Mouse (Mus musculus): ENCODE data around the gene Cerk.
"Not testable (repeated sequence)": the region's sequence is repeated elsewhere in the genome, so short reads cannot be mapped to it uniquely, and the experiment has no call there.

The Cerk gene

DNA sequence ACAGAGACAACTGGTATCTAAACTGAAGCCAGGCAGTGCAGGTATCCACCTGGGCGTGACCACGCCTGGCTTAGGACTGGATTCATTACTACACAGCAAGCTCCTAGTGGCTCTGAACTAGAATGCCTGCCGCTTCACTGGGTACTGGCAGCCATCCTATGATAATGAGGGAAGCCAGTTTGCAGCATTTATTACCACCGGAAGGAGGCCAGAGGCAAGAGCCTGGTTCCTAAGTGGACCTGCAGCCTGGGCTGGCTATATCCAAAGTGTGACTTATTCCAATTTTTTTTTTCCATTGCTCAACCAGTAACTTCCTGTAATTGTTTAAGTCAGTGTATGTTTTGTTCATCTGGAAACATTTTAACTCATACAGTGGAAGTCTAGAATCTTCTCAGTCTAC is 20.4 kb upstream of the Cerk start:
- no peak for DNase-seq (ENCODE audit: low spot score in 2 of 2)

DNA sequence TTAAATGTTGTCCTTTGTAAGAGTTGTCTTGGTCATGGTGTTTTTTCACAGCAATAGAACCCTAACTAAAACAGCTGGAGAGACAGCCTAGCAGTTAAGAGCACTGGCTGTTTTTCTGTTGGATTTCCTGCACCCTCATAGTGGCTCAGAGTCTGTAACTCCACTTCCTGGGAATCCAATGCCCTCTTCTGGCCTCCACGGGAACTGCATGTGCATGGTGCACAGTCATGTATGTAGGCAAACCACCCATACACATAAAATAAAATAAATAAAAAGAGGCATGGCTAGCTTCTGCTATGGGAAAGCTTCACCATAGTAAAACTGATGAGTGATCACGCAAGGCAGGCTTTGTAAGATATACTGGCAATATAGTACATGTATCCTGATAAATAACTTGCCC is 19.4 kb upstream of the Cerk start:
- DNase-seq (ENCODE audit: low spot score in 2 of 2) = no peak

DNA sequence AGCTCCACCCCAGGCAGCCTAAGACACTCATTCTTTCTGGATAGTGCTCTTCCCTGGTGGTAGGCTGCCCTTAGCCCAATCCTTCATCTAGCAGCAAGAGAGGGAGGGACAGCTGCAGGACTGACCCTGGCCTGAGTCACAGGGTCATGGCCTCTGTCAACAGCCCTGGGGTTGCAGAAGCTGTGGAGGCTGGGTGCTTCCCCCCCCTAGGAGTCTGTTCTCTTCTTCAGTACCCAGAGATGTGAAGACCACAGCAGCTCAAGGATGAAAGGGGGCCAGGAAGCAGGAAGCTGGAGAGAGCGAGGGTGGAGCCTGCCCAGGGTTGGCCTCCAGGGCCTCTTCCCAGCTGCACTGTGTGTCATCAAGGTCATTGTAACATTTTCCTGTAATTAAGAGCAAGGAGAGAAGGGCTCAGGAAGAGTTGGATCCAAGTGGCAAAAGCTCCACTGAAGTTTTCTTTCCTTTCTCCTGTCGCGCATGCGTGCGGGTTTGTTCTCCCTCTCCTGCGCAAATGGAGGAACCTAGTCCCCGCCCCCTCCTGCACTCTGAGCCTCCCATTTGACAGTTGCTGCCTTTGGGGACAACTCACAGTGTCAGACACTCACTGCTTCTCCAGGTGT is 18.1 kb upstream of the Cerk start:
- no peak for DNase-seq (ENCODE audit: low spot score in 2 of 2)

DNA sequence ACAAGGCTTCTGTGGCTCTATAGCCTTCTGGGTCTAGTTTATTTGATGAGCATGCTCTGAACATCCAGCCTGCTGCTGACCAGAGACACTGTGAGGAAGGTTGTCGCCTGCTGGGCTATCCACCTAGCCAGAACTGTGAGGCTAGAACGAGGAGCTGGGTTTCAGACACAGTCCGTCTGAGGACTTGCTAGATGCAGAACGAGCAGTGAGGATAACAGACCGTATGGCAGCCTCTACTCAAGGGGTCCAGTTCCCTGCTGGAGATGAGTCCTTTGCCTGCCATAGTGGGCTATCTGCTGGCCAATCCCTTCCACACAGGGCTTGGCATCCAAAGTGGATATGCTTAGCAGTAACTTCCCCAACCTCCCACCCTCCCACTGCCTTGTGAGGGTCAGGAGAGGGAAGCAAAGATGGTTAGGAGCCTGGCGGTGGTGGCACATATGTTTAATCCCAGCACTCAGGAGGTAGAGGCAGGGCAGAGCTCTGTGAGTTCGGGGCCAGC is 17.4 kb upstream of the Cerk start:
- no peak for DNase-seq (ENCODE audit: low spot score in 2 of 2)

DNA sequence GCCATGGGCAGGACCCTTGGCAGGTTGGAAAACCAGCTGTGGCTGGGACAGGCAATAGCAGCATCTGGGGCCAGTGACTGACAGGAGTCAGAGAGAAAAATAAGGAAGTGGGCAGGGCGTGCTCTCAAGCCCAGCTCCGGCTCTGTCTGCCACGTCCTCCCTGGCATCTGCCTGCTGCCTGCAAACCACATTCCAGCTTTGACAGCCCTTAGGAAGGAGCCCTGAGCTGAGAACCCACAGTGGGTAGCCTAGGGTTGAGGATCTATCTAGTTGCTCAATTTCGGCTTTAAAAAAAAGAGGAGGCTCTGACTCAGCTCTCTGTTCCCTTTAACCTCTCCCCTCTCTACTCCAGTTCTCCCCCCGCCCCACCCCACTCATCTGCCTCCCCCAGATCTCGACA is 16.7 kb upstream of the Cerk start:
- DNase-seq (ENCODE audit: low spot score in 2 of 2) = no peak

DNA sequence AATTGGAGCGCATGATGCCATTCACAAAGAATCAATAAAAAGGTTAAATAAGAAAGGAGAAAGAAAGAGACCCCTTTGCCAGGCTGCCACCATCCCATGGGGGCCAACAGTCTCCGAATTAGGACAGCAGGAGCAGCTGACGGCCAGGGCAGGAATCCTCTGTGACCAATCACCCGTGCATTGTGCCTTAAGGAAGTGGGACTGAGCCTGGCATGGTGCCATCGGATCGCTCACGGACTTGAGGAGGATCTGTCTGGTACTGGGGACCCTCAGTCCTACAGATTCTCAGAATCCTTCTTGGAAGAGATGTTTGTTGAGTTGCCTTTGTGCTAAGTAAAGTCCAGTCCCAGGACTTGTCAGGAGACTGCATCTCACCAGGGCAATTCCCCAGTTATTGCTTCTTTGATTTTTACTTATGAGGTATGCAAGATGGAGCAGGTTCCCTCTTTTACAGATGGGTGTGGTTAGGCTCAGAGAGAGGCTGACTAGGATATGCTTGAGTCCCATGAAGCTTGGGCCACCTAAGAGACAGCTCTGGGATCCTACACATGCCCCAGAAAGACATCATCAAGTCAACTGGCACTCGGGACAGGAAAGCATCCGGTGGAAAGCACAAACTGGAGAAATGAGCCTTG is 15.9 kb upstream of the Cerk start:
- DNase-seq (ENCODE audit: low spot score in 2 of 2) = no peak

DNA sequence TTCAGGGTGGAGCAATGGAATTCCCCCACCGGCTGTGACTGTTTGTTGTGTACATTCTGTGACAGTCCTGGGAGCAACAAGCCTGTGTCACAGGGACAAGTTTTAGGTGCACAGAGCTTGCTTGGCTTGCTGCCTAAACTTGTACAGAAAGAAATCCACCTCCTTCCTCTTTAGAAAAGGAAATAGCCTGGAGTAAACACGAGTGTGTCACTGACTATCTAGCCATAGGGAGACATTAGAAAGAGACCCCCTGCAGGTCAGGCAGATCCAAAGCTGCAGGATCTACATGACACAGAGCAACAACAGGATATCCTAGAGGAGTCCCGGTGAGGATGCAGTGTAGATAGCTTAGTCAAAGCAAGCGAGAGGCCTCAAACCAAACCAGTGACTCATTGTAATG is 15.2 kb upstream of the Cerk start:
- DNase-seq (ENCODE audit: low spot score in 2 of 2) = no peak

DNA sequence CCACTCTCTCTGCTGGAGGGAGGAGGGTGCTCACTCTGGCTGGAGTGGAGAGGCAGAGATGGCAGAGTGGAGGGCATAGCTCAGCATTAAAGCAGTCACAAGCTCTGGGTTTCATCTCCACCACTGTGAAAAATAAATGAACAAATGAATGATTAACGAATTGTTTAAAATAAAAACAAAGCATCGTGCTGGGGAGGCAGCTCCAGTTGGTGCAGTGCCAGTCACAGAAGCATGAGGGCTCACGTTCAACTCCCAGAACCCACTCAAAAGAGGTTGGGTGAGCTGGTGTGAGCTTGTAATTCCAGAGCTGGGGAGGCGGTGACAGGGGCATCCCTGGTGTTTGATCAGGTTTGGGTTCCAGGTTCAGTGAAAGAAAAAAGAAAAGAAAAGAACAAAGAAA is 14.2 kb upstream of the Cerk start:
- no peak for DNase-seq (ENCODE audit: low spot score in 2 of 2)

DNA sequence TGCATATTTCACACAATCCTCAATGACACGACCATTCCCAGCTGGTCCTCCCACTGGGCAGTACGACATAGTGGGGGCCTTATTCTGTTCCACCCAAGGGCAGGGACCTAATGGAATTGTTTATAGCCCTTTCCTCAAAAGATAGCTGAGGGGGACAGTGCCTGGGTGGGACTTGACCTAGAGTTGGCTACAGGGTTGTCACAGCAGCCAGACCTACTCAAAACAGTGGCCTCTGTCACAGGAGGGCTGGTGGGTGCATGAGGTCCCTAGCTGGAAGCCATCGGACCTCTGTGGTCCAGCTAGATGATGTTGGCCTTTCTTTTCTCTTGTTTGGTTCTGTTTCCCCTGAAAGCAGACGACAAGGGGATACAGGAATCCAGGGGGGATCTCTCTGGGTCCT is 13.5 kb upstream of the Cerk start:
- no peak for DNase-seq (ENCODE audit: low spot score in 2 of 2)

DNA sequence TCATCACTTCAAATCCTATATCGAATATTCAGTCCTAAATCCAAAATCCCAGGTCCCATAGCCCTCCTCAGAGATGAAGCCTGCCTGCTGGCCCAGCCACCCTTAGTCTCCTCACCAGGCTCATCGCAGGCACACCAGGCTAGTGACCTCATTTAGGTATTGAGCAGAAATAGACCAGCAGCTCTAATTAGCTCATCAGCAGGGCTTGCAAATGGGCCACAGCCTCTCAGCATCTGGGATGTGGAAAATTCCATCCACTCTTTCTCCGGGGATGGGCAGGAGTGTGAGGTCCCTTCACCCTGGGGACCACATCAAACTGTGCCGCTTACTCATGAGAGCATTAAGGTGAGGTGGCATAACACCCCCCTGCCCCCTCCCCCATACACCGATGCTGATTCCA is 13.1 kb upstream of the Cerk start:
- no peak for DNase-seq (ENCODE audit: low spot score in 2 of 2)

DNA sequence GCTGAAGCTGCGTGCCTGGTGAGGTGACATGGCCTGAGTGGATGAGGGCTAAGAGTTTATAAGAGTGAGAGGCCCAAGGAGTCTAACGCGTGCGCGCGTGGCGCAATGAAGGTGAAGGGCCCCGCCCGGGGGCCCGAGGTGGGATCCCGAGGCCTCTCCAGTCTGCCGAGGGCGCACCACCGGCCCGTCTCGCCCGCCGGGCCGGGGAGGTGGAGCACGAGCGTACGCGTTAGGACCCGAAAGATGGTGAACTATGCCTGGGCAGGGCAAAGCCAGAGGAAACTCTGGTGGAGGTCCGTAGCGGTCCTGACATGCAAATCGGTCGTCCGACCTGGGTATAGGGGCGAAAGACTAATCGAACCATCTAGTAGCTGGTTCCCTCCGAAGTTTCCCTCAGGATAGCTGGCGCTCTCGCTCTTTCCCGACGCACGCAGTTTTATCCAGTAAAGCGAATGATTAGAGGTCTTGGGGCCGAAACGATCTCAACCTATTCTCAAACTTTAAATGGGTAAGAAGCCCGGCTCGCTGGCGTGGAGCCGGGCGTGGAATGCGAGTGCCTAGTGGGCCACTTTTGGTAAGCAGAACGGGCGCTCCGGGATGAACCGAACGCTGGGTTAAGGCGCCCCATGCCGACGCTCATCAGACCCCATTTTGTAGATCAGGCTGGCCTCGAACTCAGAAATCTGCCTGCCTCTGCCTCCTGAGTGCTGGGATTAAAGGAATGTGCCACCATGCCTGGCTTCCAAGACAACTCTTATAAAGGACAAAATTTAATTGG is 8.9 kb upstream of the Cerk start:
- not testable (repeated sequence) for DNase-seq (ENCODE audit: low spot score in 2 of 2)

DNA sequence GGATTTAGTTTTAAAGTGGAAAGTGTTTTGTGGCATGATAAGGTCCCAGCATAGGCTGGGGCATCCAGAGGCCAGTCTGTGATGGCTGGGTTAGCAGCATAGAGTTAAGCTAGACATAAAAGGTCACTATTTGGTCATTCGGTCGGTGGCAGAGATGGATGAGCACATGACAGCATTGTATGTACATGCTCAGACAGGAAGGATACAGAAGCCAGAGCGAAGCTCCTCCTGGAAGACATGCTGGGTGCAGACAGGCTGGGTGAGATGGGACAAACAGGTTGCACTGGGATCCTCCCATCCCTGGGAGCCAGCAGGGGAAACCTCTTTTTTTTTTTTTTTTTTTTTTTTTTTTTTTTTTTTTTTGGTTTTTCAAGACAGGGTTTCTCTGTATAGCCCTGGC is 6.0 kb upstream of the Cerk start:
- no peak for DNase-seq (ENCODE audit: low spot score in 2 of 2)

DNA sequence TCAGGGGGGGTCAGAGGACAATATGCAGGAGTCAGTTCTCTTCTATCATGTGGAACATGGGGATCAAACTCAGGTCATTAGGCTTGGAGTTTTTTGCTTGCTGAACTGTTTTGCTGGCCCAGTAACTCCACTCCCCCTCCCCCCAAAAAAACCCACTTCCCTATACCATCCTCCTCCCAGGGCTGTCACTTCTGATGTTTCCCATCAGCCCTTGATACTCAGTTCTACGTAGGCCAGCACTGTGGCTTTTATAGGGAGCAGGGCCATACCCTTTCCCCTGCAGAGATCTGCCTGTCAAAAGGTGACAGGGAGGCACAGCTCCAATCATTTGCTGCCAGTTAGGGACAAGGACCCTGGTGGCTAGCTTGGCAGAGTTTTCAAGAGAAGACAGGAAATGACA is 5.6 kb upstream of the Cerk start:
- DNase-seq (ENCODE audit: low spot score in 2 of 2) = no peak

DNA sequence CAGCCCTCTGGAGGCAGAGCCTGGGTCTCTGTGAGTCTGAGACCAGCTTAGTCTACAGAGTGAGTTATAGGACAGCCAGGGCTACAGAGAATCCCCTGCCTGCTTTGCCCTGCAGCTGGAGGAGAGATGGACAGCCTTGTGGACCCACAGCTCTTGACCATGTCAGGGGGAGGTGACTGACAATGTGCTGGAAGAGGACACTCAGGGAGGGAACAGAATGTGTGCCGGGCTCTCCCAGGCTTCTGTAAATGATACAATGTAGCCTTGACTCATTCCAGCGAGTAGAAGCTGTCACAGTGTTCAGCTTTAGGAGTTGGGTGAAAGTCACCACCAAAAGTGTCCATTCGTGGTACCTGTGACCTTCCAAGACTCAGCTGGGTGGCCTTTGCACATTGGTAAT is 4.4 kb upstream of the Cerk start:
- DNase-seq (ENCODE audit: low spot score in 2 of 2) = no peak

DNA sequence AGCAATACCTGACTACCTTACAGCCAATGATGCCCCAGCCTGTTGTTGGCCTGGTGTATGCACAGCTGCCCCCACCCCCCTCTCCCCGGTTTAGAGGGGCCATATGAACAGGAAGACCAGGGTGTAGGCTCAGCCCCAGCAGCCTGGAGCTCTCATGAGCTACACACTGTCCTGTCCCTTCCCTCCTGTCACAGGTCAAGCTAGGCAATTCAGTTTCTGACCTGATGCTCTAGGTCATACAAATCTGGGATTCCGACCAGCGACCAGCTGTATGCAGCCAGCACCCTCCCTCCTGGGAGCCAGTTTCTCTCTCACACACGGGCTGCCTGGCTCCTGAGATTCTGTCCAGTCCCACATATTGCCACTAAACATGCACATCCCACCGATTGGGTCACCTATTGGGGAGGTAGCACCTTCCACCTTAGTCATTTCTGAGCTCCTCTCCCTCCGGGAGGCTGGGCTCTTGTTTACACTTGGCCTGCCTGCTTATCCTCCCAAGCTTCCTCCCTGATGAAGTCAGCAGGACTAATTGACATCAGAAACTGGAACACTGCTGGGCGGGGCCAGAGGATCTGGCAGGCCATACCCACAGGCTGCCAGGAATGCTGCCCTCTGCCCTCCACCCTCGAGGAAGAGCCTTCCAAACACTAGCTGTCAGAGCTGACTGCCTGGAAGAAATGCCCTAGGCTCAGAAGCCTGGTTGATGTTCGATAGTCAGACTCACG is 3.0 kb upstream of the Cerk start:
- peak in 1 of 2 experiments; percentile 55 for DNase-seq (ENCODE audit: low spot score in 2 of 2)

DNA sequence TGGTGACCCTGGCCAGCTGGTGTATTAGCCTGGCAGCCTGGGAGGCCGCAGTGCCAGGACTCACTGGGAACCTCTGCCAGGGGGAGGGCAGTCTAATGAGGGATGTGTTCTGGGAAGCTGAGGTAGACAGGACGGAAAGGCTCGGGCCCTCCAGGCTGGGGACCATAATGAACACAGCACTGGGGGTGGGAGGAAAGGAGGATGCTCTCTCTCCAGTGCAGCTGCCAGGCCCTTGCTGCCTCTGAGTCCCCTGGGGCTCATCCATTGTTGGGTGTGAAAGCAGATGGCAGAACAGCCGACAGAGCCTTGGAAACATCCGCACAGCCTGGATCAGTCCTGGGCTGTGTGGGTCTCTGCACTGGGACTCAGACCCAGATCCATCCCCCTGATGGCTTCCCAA is 2.2 kb upstream of the Cerk start:
- DNase-seq (ENCODE audit: low spot score in 2 of 2) = no peak

DNA sequence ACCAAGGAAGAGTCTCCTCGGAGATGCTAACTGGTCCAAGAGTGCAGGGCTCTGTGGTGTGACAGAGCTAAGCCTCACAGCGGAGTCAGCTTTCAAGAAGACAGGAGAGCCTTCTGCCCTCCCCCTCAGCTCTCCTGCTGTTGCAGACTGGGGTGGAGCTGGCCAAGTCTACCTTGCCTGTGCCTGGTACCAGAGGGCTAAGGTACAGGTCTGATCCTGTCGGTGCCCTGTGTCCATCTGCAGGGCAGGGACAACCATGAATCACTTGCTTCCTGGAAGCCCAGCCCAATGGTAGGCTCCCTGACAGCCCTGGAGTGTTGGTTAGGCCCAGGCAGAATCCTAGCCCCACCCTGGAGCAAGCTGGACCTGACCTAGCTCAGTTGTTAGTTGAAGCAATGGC is 745 bp upstream of the Cerk start:
- no peak for DNase-seq (ENCODE audit: low spot score in 2 of 2)

DNA sequence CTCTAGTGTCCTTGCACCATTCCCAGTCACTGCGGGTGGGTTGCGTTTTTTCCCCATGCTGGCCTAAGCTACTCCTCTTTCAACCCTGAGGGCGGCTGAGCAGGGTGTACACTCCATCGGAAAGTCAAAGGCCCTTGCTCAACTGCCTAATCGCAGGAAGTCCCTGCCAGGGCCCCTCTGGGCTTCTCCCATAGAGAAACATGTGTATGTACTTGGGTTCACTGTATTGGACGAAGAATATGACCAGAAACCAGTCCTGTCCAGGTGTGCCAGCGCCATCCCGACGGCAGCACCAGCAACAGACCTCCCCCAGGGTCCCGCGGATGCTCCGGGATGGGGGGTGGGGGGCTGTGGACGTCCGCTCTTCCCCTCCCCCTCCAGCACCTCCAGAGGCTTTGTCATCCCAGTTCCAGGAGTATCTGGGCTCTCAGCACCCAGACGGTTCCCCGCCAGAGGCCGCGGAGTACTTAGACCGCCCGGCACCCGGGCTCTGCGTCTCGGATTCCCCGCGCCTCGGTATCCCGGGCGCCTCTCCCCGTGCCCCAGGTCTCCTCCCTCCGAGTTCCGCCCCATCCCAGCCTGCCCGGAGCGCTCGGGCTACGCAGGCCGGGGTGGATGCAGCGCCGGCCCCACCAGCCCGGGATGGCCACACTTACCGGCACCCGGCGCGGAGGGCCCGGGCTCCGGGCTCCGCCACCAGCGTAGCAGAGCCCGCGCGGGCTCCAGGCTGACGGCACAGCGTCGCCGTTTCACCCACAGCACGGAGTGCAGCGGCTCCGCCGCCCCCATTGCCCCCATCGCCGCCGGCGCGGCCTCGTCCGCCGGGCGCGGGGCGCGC is 871 bp downstream of the Cerk start:
- peak in 1 of 2 experiments; percentile 66 for DNase-seq (ENCODE audit: low spot score in 2 of 2)

DNA sequence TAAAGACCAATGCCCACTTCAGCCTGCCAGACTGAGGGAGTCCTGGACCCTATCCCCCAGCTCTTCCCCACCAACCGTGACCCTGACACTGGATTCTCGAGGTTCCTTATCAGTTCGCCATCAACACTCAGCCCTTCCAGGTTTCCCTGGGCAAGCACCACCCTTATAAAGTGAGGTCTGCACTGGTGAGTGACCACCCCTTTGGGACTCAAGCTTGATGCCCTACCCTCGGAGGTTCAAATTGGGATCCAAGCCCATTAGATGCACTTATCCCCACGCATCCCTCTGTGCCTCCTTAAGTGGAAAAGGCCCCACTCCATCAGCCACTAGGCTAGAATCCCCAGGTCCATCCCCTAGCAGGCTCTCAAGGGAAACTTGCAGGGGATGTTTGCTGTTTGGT is 1.9 kb downstream of the Cerk start:
- DNase-seq (ENCODE audit: low spot score in 2 of 2) = no peak

DNA sequence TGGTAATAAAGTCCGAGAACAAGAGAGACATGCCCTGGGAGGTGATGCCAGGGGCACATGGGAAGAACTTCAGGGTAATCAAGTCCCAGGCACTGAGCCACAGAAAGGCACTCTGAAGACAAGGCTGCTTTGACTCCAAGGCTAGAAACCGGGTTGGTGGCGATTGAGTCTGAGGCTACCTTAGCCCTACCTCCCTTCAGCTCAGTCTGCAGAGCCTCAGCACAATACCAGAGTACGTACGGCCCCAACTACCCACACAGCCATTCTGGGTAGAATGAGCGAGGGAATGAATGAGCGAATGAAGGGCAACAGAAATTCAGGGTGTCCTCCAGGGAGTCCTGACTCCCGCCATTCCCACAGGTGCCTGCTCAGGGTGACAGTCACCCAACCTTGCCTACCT is 2.5 kb downstream of the Cerk start:
- no peak for DNase-seq (ENCODE audit: low spot score in 2 of 2)

DNA sequence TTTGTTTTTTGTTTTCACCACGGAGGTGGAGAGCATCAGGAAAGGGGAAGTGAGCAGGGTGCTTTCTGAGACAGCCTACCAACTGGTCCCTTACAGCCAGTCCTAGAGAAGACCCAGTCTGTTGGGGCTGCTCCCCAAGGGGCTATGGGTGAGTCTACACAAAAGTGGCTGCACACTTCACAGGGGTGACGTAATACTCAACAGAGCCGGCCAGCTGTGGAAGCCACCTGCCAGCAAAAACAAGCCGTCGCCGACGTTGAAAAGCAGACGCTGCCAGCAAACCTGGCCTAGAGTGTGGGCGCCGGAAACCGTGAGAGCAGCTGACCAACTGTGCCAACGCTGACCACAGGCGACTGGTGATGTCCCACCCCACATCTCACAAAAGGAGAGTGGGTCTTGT is 3.3 kb downstream of the Cerk start:
- peak; percentile 55 to 67 for DNase-seq (ENCODE audit: low spot score in 2 of 2)

Data from right cerebral cortex, adult 2 months (tissue).